Comparison of ENCODE assay signal across 1 mouse cellular context in the genomic region with DNA sequence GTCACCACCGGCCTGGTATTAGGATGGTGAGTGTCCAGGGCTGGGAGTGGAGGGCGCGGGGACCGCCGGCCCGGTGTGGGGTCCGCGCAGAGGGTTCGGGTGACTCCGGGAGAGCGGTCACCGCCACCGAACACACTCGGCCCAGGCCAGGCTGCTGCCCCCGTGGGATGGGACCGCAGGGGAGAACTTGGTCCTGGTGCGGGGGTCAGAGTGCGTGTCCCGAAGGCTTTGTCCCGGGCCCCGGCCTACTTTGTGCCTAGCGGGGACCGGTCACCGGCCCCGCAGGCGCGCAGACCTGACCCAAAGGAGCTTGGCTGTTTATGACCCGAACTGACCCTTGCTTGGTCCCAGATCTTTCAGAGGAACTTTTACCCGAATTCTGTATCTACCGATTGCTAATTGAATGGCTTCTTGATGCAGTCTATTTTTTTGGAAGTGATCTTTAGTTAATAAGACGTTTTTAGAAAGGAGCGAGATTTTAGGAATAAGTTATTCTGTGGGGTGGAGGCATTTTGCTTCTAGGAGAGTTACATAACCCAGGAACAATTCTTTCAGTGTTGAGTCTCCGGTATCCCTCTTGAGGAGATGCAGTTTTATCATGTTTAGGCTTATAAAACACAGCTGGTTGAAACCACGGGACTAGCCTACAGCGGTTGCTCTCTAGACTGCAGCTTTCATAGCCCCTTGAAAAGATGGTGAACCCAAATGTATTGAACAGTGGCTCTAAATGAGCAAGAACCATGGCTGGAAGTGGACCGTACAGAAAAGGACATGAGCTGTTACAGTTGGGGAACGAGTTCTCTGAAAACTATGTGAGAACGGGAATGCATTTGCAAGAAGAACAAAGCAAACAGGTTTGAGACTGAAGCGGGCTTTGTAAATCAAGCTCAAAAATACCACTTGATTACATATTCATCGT.
TF ChIP-seq lines count a peak whose summit lies in the region.

No protein-coding gene starts in this region.

TF ChIP-seq in ES-E14, 5 proteins besides CTCF, POLR2A, EP300 and RAD21 (continued from another document):
- TF ChIP-seq MAFK (IDR thresholded peaks at IDR 0.05; ENCODE audit: insufficient read depth, low read depth, low read length), result no peak
